Mouse (Mus musculus): ENCODE data around the gene Mdga1. TPM values are rescaled to one million over a fixed set of nuclear protein-coding genes. Genes with fewer than 3 reads are reported as not detected.

Mdga1 gene
- polyA plus RNA-seq, 1 experiment from 2014 or later = 2.3 TPM

DNA sequence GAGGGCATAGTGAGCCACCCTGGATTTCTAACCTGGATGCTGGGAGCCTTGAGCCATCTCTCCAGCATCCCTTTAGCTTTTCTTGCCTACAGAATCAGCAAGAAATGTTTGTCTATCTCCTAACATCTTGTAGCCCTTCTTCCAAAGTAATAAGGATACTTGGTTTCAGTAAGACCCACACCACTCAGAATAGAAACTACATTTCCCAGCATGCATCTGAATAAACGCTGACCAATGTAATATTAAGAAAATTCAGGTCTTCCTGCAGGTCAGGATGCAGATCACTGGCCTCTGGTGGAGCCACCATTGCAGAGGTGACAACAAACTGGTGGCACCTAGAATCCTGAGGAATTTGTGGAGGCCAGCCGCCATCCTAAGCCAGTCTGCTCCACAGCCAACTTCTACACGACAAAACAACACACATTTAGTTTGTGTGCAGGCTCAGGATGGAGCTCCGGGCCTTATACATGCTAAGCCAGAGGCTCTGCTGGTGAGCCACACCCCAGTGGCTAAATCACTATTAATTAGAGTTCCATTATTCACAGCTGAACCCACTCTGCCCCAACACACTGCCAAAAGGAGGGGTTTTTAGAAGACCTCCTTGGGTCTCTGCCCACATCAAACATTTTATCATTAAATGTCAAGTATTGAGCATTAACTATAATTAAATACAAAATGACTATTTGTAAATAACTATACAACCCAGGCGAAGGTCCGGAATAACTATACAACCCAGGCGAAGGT lies 126.3 kb downstream of the Mdga1 start:
- 91% methylated on average over 7 of the region's 7 CpGs for WGBS
- H3K27me3 ChIP-seq (ENCODE audit: poor library complexity, severe bottlenecking) = peaks cover 55% of the 10 kb centered on the region
- no peak overlapping the region for H3K4me3 ChIP-seq
- H3K36me3 ChIP-seq (replicated peaks) = peaks cover 7% of the 10 kb centered on the region
- DNase-seq (ENCODE audit: extremely low spot score, low spot score) = no peak
- H3K4me1 ChIP-seq = peaks cover 43% of the 10 kb centered on the region
- H3K9me3 ChIP-seq = no peaks in the 10 kb centered on the region
- no peak overlapping the region for H3K27ac ChIP-seq

DNA sequence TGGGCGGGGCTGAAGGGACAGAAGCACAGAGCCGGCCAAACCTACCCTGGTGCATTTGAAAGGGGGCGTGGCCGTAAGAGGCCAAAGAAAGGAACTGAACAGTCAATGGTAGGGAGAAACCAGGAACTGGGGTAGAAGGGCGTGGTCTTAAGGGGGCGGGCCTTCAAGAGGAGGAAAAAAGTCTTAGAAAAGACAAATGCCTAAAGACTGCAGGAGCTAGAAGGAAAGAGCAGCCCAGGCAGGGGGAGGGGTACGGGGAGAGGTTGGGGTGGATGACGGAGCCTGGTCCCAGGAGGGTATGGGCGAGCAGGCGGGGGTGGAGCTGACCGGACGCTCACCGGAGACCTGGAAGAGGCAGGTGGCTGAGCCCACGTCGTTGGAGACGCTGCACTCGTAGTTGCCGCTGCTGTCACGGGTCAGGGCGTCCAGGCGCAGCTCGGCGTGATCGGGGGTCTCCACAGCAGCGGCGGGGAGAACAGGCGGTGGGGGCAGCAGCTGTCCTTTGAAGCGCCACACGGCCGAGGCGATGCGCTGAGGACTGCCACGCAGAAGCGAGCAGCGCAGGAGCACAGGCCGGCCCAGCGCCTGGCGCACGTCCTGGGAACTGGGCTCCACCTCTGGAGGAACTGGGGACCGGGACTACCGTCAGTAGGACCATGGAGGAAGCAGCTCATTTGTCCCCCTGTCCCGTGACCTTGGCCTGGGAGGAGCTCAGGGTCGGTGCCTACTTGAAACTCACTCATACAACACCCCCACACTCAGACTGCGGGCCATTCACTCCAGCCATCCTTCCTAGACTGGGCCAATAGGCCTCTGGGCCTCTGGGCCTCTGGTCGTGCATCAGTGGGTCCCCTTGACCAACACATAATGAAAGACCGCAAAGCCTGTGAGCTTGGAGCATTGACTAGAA lies 127.9 kb downstream of the Mdga1 start:
- Histone ChIP-seq H3K9me3 (no peaks in the 10 kb centered on the region), H3K27ac (peak overlapping the region; percentile 68)
- 5% methylated on average over 46 of the region's 46 CpGs for WGBS

DNA sequence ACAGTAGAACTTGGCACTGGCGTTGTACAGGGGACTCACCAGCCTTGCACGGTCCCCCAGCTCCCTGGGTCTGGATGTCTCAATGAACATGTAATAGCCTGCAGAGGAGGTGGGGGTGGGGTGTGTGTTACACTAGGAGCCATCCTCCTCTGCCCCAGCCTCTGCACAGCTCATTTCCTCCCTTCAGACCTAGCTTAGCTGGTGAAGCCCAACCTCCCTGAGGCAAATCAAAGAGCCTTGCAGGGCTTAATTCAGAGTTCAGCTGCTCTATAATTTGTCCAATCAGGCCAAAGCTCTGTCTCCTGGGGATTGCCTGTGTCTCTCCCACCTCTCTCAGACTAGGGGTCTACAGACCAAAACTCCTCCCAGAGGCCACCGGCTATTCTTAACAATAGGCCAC lies 131.9 kb downstream of the Mdga1 start:
- Histone ChIP-seq H3K27ac (peak overlapping the region; percentile 66), H3K9me3 (no peaks in the 10 kb centered on the region), H3K4me3 (no peak overlapping the region), H3K36me3 (replicated peaks) (peaks cover 5% of the 10 kb centered on the region; the same call in 1 of the 2 replicates), H3K27me3 (ENCODE audit: poor library complexity, severe bottlenecking) (peaks cover 37% of the 10 kb centered on the region), H3K4me1 (peaks cover 52% of the 10 kb centered on the region)
- 37% methylated on average over 3 of the region's 3 CpGs for WGBS
- no peak for DNase-seq (ENCODE audit: extremely low spot score, low spot score)

More for the DNA sequence above, 127.9 kb downstream of the Mdga1 start:
- Histone ChIP-seq H3K36me3 (replicated peaks) (peaks cover 7% of the 10 kb centered on the region), H3K27me3 (ENCODE audit: poor library complexity, severe bottlenecking) (peaks cover 55% of the 10 kb centered on the region), H3K4me3 (peak overlapping the region; percentile 64), H3K4me1 (peaks cover 58% of the 10 kb centered on the region)
- peak; percentile 61 for DNase-seq (ENCODE audit: extremely low spot score, low spot score)

DNA sequence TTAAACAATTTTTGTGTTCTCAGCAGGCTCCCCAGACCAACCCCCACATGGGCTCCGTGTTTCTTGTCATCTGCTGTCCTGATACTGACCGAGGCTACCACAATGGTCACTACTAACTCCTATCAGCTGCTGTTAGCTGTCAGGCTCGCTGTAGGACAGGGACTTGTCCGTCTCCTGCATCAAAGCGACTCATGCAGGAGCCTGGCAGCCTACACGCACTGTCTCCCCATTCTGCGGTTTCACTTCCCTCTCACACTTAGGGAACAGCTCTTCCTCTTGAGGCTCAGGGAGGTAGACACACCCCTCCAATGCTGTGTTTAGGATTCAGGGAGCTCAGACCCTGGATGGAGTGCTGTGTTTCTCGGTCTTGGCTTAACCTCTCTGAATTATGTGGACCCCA lies 132.4 kb downstream of the Mdga1 start:
- H3K36me3 ChIP-seq (replicated peaks) = peaks cover 5% of the 10 kb centered on the region; the same call in 1 of the 2 replicates
- H3K4me3 ChIP-seq = no peak overlapping the region
- DNase-seq (ENCODE audit: extremely low spot score, low spot score) = no peak
- WGBS = 70% methylated on average over 8 of the region's 8 CpGs
- peak overlapping the region; percentile 66 for H3K27ac ChIP-seq
- peaks cover 47% of the 10 kb centered on the region for H3K4me1 ChIP-seq
- no peaks in the 10 kb centered on the region for H3K9me3 ChIP-seq
- H3K27me3 ChIP-seq (ENCODE audit: poor library complexity, severe bottlenecking) = peaks cover 31% of the 10 kb centered on the region

DNA sequence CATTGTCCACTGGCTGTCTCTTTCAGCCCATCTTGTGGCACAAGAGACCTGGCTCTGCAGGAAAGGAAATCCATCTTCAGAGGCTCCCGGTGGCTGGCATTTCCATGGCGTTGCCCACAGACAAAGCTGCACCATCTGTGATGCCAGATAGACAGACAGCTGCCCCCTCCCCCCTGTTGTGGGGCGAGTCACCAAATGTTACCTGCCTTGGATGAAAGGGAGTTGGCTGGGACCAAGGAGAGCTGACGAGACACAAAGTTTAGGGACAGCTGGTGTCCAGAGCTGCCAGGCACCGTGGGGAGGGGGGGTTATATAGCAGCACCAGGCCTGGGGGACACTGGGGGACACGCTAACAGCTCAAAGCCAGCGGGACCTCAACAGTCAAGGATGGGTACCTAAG lies 135.1 kb downstream of the Mdga1 start:
- no peak overlapping the region for H3K27ac ChIP-seq
- WGBS = 87% methylated on average over 7 of the region's 7 CpGs
- no peak for DNase-seq (ENCODE audit: extremely low spot score, low spot score)
- H3K36me3 ChIP-seq (replicated peaks) = peaks cover 8% of the 10 kb centered on the region; the same call in 1 of the 2 replicates
- peaks cover 5% of the 10 kb centered on the region; the same call in 1 of the 2 replicates for H3K27me3 ChIP-seq (ENCODE audit: poor library complexity, severe bottlenecking)
- no peaks in the 10 kb centered on the region for H3K9me3 ChIP-seq
- peaks cover 27% of the 10 kb centered on the region for H3K4me1 ChIP-seq
- H3K4me3 ChIP-seq = no peak overlapping the region

DNA sequence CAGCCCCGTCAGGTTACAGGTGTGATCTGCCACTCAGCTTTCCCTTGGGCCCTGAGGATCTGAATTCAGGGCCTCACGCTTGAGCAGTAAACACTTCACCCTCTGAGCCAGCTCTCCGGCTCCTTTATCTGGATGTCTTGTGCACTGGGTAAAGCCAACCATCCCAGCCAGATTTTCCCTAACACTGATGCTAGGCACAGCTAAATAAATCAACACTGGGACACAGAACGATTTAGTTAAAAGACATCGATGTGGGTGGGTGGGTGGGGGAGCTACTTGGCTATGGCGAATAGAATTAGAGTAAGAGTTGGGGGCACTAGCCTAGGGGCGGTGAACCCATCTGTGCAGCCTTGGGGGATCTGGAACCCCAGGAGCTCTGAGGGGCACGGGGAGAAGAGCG lies 135.6 kb downstream of the Mdga1 start:
- 86% methylated on average over 9 of the region's 9 CpGs for WGBS
- Histone ChIP-seq H3K9me3 (no peaks in the 10 kb centered on the region), H3K4me3 (no peak overlapping the region), H3K4me1 (peaks cover 22% of the 10 kb centered on the region), H3K36me3 (replicated peaks) (peaks cover 8% of the 10 kb centered on the region; the same call in 1 of the 2 replicates), H3K27me3 (ENCODE audit: poor library complexity, severe bottlenecking) (peaks cover under 1% of the 10 kb centered on the region; the same call in 1 of the 2 replicates), H3K27ac (no peak overlapping the region)
- DNase-seq (ENCODE audit: extremely low spot score, low spot score) = no peak

DNA sequence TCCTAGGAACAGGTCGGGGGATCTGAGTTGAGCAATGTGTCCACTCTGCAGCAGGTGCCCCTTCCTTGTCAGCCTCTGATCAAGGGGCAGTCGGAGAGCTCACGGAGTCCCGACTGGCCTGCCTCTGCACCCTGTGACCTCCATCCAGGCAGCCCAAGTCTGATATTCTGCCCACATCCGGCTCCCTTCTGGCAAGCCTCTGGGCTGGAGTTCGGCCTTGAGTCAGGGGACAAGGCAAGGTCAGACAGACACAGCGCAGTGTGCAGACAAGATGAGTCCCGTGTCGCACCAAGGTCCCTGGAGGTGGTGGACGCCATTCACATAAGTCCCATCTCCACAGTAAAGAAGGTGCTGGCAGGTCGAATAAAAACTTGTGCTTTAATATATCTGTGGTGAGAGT lies 138.2 kb downstream of the Mdga1 start:
- no peaks in the 10 kb centered on the region for H3K4me1 ChIP-seq
- H3K27ac ChIP-seq = no peak overlapping the region
- DNase-seq (ENCODE audit: extremely low spot score, low spot score) = no peak
- peaks cover 8% of the 10 kb centered on the region; the same call in 1 of the 2 replicates for H3K36me3 ChIP-seq (replicated peaks)
- no peak overlapping the region for H3K4me3 ChIP-seq
- WGBS = 92% methylated on average over 11 of the region's 11 CpGs
- H3K27me3 ChIP-seq (ENCODE audit: poor library complexity, severe bottlenecking) = peaks cover 6% of the 10 kb centered on the region; the same call in 1 of the 2 replicates
- no peaks in the 10 kb centered on the region for H3K9me3 ChIP-seq

DNA sequence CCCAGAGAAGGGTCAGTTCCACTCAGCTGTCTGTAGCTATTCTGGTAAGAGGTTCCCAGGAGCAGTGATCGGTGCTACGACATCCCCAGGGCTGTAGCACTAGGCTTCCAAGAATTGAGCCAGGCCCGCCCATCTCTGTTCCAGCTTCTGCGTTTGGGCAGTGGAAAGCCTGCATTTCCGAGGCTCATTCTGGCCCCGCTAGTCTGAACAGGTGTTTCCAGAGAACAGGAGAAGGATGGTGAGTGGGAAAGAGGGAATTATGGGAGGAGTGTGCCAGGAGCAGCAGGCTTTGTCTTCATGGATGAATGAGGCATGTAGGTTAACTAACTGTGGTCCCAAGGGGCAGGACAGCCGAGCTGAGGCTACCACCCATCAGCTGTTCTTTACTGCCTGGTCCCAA lies 140.8 kb downstream of the Mdga1 start:
- H3K27ac ChIP-seq = no peak overlapping the region
- H3K4me3 ChIP-seq = no peak overlapping the region
- H3K9me3 ChIP-seq = no peaks in the 10 kb centered on the region
- H3K27me3 ChIP-seq (ENCODE audit: poor library complexity, severe bottlenecking) = peaks cover 15% of the 10 kb centered on the region
- no peaks in the 10 kb centered on the region for H3K4me1 ChIP-seq
- 84% methylated on average over 7 of the region's 7 CpGs for WGBS
- H3K36me3 ChIP-seq (replicated peaks) = peaks cover 2% of the 10 kb centered on the region; the same call in 1 of the 2 replicates
- DNase-seq (ENCODE audit: extremely low spot score, low spot score) = no peak

DNA sequence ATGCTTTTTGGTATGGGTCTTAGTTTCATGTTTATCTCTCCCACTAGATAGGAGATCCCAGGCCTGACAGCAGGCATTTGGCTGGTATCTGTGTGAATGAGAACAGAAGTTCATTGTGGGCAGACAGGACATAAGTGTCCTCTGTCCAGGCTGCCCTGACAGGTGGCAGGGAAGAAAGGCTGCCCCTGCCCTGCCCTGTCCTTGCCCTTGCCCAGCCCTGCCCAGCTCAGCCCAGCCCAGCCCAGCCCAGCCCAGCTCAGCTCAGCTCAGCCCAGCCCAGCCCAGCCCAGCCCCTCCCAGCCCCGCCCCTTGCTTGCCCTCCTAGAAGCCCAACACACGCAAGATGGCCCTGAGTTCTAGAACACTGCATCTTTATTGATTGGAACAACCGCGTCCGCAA lies 142.3 kb downstream of the Mdga1 start:
- H3K27ac ChIP-seq = no peak overlapping the region
- WGBS = 70% methylated on average over 5 of the region's 5 CpGs
- H3K9me3 ChIP-seq = no peaks in the 10 kb centered on the region
- no peak for DNase-seq (ENCODE audit: extremely low spot score, low spot score)
- H3K4me3 ChIP-seq = no peak overlapping the region
- peaks cover 28% of the 10 kb centered on the region for H3K27me3 ChIP-seq (ENCODE audit: poor library complexity, severe bottlenecking)
- peaks cover 2% of the 10 kb centered on the region; the same call in 1 of the 2 replicates for H3K36me3 ChIP-seq (replicated peaks)
- no peaks in the 10 kb centered on the region for H3K4me1 ChIP-seq

DNA sequence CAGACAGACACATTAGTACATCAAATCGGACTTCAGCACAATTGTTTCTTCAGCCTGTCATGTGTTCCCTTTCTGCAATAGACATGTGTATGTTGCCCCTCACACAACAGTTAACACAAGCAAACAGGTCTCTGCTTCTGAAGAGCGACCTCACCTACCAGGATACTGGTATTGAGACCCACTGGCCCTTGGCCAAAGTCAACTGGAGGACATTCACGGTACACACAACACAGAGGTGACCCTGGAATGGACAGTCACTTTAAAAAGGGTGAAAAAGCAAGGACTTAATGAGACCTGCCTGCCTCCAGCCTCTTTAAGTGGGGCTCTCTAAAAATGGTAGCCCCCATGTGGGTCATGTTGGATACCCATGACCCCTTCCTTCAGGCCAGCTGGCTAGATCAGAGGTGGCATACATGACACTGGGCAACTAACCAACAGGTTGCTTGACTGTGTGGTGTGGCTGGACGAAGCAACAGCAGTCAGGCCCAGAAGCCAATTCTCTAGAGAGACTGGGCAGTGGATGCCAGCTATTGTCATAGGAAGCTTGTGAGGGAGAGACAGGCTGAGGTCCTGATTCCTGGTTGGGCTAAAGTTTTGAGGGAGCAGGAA lies 145.3 kb downstream of the Mdga1 start:
- Histone ChIP-seq H3K27me3 (ENCODE audit: poor library complexity, severe bottlenecking) (peaks cover 52% of the 10 kb centered on the region), H3K36me3 (replicated peaks) (no peaks in the 10 kb centered on the region), H3K27ac (no peak overlapping the region), H3K9me3 (no peaks in the 10 kb centered on the region), H3K4me3 (no peak overlapping the region), H3K4me1 (no peaks in the 10 kb centered on the region)
- 88% methylated on average over 4 of the region's 4 CpGs for WGBS
- no peak for DNase-seq (ENCODE audit: extremely low spot score, low spot score)

DNA sequence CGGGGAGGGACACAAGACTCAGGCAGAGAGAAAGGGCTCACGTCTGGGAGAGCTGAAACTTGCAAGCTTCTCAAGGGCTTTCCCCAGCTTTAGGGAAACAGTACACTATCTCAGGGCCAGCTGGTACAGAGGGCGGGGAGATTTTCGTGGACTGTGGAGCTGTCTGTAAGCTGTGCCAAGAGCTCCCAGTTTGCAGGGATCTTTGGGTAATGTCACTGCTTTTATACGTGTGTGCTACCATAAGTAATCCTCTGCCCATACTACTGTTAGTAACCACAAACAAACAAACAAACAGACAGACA lies 145.7 kb downstream of the Mdga1 start:
- Histone ChIP-seq H3K27me3 (ENCODE audit: poor library complexity, severe bottlenecking) (peaks cover 56% of the 10 kb centered on the region), H3K4me1 (peaks cover 3% of the 10 kb centered on the region), H3K4me3 (no peak overlapping the region), H3K27ac (no peak overlapping the region), H3K36me3 (replicated peaks) (no peaks in the 10 kb centered on the region), H3K9me3 (no peaks in the 10 kb centered on the region)
- no peak for DNase-seq (ENCODE audit: extremely low spot score, low spot score)
- WGBS = 71% methylated on average over 5 of the region's 5 CpGs

DNA sequence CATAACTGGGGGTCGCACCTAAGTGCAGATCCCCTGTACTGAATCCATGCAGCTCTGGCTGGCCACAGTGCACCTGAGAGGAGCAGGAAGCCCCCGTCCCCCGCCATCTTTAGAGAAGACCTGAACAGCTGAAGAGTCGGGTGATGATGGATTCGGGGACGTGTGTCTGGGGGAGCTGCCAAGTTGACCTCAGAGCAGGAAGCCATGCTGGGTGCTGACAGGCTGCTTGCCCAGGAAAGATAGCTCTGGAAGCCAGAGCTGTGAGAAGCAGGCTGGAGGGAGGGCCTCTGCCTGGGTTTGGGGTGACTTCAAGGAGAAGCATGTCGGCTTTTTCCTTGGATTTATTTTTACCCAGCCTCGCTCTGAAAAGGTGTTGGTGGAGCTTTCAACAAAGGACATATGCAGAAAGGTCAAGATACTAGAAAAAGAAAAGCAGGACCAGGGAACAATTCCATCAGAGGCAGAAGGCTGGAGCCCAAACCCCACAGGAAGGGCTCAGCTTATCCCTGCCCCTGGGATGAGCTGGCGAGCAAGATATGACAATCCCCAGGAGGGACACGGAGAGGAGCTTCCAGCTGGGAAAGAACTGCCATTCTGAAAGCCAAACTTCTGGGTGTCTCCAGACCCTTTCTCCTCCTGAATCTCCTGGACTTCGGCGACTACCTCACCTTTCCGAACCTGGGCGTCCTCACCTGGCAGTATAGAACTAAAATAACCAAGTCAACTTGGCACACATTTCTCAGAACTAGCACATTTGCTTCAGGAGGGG lies 146.3 kb downstream of the Mdga1 start:
- Histone ChIP-seq H3K27me3 (ENCODE audit: poor library complexity, severe bottlenecking) (peaks cover 57% of the 10 kb centered on the region), H3K4me3 (no peak overlapping the region), H3K4me1 (peaks cover 8% of the 10 kb centered on the region), H3K27ac (no peak overlapping the region), H3K9me3 (no peaks in the 10 kb centered on the region), H3K36me3 (replicated peaks) (no peaks in the 10 kb centered on the region)
- DNase-seq (ENCODE audit: extremely low spot score, low spot score) = no peak
- 85% methylated on average over 14 of the region's 14 CpGs for WGBS
